Mouse (Mus musculus): ENCODE results near the gene Trpm6.

Trpm6 gene

GRCm38 (mm10) chr19:18771048-18771447 lies 21.3 kb downstream of the Trpm6 start:
- DNase-seq (ENCODE audit: low read depth, low spot score) = no peak

GRCm38 (mm10) chr19:18771561-18771960 lies 21.8 kb downstream of the Trpm6 start:
- DNase-seq (ENCODE audit: low read depth, low spot score) = no peak

DNA sequence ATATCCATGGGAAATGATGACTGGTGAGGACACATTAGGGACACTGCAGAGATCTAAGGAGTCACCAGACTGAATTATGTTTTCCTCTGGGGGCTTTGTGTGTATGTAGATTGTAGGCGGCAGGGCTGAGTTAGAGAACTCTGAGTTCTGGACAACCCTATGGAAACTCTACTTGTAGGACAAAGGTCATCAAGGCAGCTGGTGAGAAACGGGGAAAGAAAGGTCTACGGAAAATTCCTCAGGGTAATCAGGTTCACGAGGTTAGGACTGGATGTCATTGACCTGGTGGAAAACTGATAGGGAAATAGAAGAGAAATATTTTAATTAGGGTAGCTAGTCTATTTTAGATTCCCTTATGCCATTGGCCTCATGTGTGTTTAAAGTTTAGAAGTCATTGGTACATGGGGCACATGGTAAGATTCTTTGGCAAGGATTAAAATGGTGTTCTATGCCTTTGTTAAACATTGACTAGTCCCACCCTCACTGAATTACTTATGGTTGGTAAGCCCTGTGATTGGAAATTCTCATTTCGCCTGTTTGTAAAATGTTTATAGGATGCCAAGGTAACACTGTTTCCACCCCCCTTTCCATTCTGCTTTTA lies 23.2 kb downstream of the Trpm6 start:
- no peak for DNase-seq (ENCODE audit: low read depth, low spot score)

- no peak for DNase-seq (ENCODE audit: low read depth, low spot score)
Measured at GRCm38 (mm10) chr19:18774085-18774484, 24.3 kb downstream of the Trpm6 start.

DNA sequence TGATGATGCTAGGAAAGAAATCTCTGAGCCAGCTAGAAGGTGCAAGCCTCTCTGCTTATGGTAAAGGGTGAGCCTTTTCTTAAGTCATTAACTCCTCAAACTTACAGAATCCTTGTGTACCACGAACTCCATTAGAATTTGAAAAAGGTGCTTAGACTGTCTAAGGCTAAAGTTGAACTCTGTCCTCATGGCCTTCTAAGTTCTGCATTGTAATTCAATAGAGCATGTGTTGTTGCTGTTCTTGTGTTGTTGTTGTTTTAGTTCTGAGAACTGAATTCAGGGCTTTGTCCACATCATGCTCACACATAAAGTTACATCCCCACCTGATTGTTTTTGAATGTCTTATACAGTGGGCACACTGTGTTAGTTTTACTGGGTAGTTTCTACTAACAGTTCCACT lies 49.9 kb downstream of the Trpm6 start:
- DNase-seq (ENCODE audit: low read depth, low spot score) = no peak

- DNase-seq (ENCODE audit: low read depth, low spot score) = no peak
Measured at GRCm38 (mm10) chr19:18811264-18811663, 61.5 kb downstream of the Trpm6 start.

- no peak for DNase-seq (ENCODE audit: low read depth, low spot score)
Measured at GRCm38 (mm10) chr19:18815170-18815569, 65.4 kb downstream of the Trpm6 start.

DNA sequence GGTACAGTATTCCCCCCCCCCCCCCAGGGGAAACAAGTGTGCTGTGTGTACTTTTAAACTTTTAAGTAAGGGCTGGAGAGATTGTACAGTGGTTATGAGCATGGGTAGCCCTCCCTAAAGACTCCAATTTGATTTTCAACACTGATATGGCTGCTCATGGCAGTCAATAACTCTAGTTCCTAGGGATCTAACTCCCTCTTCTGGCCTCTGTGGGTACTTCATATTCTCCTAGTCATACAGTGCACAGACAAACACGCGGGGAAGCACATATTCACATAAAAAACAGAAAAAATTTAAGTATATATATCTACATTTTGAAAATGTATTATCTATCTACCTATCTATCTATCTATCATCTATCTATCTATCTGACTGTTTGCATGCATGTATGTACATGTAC lies 67.6 kb downstream of the Trpm6 start:
- DNase-seq (ENCODE audit: low read depth, low spot score) = no peak

- DNase-seq (ENCODE audit: low read depth, low spot score) = no peak
Measured at GRCm38 (mm10) chr19:18828601-18829000, 78.8 kb downstream of the Trpm6 start.

DNA sequence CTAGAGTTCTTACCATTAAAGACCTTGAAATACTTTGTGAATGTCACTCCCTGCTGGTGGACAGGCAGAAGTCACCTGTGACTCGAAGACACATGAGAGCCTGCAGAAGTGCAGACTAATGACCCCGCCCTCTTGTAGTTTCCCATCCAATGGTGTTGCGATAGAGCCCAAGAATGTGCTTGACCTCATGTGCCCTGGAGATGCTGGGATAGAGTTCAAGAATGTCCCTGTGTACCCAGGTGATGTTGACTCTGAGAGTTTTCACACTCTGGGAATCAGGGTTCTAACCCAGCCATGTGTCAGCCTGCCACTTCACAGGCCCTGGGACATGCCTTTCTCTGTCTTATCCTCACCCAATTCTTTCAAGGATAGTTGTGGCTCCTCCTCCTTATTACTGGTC lies 81.4 kb downstream of the Trpm6 start:
- no peak for DNase-seq (ENCODE audit: low read depth, low spot score)

DNA sequence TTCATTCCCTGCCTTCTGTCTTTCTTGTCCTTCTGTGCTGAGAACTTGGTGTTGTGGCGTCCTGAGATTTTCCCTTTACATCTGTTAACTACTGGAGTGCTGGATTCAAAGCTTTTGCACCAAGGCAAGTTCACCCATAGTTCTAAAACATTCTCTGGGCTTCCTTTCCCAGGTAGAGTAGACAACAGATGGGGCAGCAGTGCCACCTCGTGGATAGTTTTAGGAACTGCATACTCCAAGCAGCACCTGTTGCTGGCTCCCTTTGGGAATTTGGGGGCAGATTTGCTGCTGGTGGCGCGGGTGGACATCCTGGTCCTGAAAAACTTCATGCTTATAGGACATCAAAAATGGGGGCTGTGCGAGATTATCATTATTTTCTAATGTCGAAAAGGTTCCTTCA lies 85.2 kb downstream of the Trpm6 start:
- peak; percentile 76 for DNase-seq (ENCODE audit: low read depth, low spot score)

DNA sequence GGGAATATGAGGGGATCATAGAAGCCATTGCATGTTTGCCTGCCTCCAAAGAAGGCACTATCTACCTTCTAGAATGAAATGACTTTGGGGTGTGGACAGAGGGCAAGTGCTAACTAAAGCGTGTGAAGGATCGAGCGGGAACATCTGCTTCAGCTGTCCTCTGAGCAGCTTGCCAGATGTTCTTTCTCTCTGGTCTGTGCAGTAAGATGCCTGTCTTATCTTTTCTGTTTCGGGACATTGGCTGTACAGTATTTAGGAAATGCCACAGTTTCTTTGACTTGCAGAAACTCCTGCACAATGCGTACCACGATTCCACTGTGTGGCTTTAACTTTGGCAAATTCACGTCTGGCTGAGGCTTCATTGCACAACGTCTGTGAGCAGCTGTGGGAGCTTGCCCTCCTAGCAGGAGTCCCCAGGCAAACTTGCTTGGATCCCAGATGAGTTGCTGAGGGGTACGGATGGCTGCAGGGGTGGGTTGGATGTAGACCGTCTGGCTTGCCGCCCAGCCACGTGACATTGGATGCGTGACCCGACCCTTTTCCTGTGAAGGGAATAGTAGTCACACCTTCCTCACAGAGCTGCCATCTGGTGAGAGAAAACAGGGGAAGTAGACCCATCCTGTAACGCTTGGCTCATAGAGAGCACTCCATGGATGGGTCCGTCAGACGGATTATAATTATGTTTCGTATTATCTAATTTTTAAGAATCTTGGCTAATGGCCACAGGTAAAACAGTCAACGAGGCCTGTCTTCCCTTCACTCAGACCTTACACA lies 92.2 kb downstream of the Trpm6 start:
- DNase-seq (ENCODE audit: low read depth, low spot score) = no peak

- no peak for DNase-seq (ENCODE audit: low read depth, low spot score)
Measured at GRCm38 (mm10) chr19:18842626-18843025, 92.8 kb downstream of the Trpm6 start.

DNA sequence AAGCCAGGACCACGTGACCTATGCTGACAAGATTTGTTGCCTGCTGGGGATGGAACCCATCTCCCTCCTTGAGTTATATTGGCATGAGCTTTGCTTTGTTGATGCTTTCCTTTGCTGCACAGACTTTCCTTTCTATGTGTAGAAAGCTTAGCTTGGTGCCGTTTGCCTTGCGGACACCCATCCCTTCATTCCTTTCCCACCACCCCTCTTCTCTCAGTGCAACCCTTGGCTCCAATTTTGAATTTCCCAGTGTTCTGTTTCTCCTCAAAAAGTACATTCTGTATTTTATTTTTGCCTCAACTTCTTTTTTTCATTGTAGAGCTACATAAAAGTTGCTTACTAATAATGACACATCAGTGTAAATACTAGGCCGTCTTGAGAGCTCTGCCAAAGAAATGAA lies 96.6 kb downstream of the Trpm6 start:
- DNase-seq (ENCODE audit: low read depth, low spot score) = no peak

DNA sequence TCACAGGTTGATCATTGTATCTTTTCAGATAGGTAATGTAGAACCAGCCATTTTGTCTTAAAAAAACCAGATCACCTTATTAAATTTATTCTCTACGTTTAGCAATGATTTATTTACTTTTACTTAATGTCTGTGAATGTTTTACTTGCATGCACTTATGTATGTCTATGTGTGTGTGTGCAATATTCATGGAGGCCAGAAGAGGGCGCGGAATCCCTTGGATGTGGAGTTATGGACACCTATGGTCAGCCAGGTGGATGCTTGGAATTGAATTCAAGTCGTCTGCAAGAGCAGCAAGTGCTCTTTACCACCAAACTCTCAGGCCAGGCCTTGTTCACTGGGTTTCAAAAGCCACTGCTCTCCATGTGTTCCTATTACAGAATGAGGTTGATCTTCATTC lies 118.5 kb downstream of the Trpm6 start:
- DNase-seq (ENCODE audit: low read depth, low spot score) = peak; percentile 14

- no peak for DNase-seq (ENCODE audit: low read depth, low spot score)
Measured at GRCm38 (mm10) chr19:18872792-18873569, 123.2 kb downstream of the Trpm6 start.

- no peak for DNase-seq (ENCODE audit: low read depth, low spot score)
Measured at GRCm38 (mm10) chr19:18873709-18874644, 124.2 kb downstream of the Trpm6 start.

- DNase-seq (ENCODE audit: low read depth, low spot score) = no peak
Measured at GRCm38 (mm10) chr19:18879264-18879663, 129.5 kb downstream of the Trpm6 start.

GRCm38 (mm10) chr19:18881162-18881561 lies 131.4 kb downstream of the Trpm6 start:
- no peak for DNase-seq (ENCODE audit: low read depth, low spot score)

DNA sequence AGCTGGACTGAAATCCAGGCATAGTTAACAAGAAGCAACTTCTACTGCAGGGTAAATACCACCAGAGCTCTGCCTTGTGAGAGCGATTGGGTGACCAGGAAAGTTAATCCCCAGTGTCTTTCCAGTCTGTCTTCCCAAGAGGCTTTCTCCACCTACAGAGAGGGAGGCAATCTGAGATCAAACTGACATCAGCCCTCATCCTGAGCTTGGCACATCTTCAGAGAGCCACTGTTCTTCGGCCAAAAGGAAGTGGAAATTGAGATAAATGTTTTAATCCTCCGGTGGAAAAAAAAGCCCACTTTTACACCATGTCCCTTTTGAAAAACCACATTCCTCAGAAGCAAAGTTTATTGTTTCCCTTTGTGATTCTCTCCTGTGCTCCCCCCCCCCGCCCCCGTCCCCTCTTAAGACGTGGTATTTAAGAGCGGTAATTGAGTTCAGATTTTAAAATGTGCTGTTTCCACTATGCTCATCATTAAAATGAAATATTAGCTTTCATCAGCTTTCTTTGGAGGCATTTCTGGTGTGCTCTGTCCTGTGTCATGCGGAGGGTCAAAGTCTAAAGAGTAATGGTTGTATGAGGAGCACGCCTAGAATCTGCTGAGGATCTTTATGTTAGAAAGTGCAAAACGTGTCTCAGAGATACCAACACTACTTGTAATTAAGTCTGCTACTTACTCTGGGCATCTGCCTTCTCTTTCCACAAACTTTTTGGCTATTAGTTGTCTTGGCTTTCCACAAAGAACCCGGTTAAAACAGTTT lies 138.0 kb downstream of the Trpm6 start:
- DNase-seq (ENCODE audit: low read depth, low spot score) = peak; percentile 13
